Mouse (Mus musculus) forebrain, embryonic 16.5 days (tissue): ENCODE data around the gene Zdhhc17. TPM values are rescaled to one million over a fixed set of nuclear protein-coding genes. Genes with fewer than 3 reads are reported as not detected.

Source experiments
- ATAC-seq: fragments of 200-750 bp; cut with Nextera tagmentation; 2 replicates; pipeline ENCODE4 v1.8.0; 2017; ENCODE audit warnings: mild to moderate bottlenecking, moderate library complexity
- H3K27ac ChIP-seq: fragments of 300-500 bp; sonication (generic); 2 replicates; pipeline ENCODE4 v1.5.1; 2014; ENCODE audit warnings: low read length, control low read depth
- H3K27me3 ChIP-seq: fragments of 300-500 bp; sonication (generic); replicated peaks from 2 replicates; pipeline ENCODE4 v1.6.1; 2014; ENCODE audit warnings: low read length; ENCODE audit not compliant: control insufficient read depth, insufficient read depth
- H3K36me3 ChIP-seq: fragments of 300-500 bp; sonication (generic); 2 replicates; pipeline ENCODE4 v1.6.1; 2014; ENCODE audit not compliant: control insufficient read depth, insufficient read depth
- H3K4me1 ChIP-seq: fragments of 300-500 bp; sonication (generic); replicated peaks from 2 replicates; pipeline ENCODE4 v1.6.1; 2014; ENCODE audit warnings: low read length; ENCODE audit not compliant: control insufficient read depth, insufficient read depth
- H3K4me2 ChIP-seq: fragments of 300-500 bp; sonication (generic); 2 replicates; pipeline ENCODE4 v1.6.1; 2014; ENCODE audit warnings: mild to moderate bottlenecking, low read length, control low read depth
- H3K4me3 ChIP-seq: fragments of 300-500 bp; sonication (generic); replicated peaks from 2 replicates; pipeline ENCODE4 v1.5.1; 2014; ENCODE audit warnings: mild to moderate bottlenecking, low read length, control low read depth
- H3K9ac ChIP-seq: fragments of 300-500 bp; sonication (generic); replicated peaks from 2 replicates; pipeline ENCODE4 v1.6.1; 2014; ENCODE audit warnings: low read depth, low read length, control low read depth
- H3K9me3 ChIP-seq: fragments of 300-500 bp; sonication (generic); 2 replicates; pipeline ENCODE4 v1.6.1; 2016; ENCODE audit warnings: low read length; ENCODE audit not compliant: control insufficient read depth
- WGBS: fragments of 180-500 bp; shearing (Covaris S2); extraction: QIAGEN DNeasy Blood & Tissue Kit; methylation state at CpG from one replicate; pipeline ENCODE4 v1.1.7; 2014; 5-methylcytosine and 5-hydroxymethylcytosine counted together
- polyA plus RNA-seq: library from polyadenylated mRNA; unstranded; fragments of >200 nt; fragmentation: Nextera tagmentation; extraction: Ambion mirVana; gene quantifications from 2 replicates; pipeline ENCODE4 v1.2.1, GENCODE M21; 2015

Gene Zdhhc17
- polyA plus RNA-seq, 1 experiment from 2014 or later, result 63.6 TPM

DNA sequence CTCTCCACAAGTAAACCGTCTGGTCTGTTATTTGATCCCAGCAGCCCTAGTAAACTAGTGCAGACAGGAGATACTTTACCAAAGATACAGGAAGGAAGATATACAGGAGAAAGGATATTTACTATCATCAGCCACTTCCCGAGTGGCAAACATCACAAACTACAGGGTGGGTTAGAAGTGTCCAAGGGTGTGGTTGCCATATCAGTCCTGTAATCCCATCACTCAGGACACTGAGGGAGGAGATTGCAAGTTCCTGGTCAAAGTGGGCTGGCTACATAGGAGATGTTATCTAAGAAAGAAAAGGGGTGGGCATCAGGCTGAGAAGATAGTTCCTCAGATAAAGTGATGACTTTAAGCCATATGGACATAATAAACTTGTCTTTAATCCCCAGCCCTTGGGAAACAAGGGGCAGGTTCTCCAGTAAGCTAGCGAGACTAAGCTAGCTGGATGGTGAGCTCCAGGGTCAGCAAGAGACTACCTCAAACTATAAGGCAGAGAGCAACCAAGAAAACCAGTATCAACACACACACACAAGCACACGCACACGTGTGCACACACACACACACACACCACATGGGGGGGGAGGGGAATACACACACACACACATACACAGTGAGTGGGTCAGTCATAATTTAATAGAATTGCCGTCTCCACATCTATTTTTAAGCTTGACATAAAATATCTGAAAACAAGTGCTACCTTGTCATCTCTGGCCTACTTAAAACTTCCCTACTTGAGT lies 18.5 kb downstream of the Zdhhc17 start:
- ATAC-seq, result no peak
- H3K4me2 ChIP-seq, result no peak overlapping the region
- H3K27ac ChIP-seq, result no peak overlapping the region

GRCm38 (mm10) chr10:110989729-110990128 lies 20.2 kb downstream of the Zdhhc17 start:
- no peaks in the 10 kb centered on the region for H3K36me3 ChIP-seq
- no peaks in the 10 kb centered on the region for H3K27me3 ChIP-seq
- H3K4me3 ChIP-seq, result no peak overlapping the region
- ATAC-seq, result no peak
- WGBS, result 77% methylated on average over 2 of the region's 2 CpGs
- no peak overlapping the region for H3K9ac ChIP-seq
- H3K27ac ChIP-seq, result no peak overlapping the region
- no peak overlapping the region for H3K4me2 ChIP-seq
- no peaks in the 10 kb centered on the region for H3K9me3 ChIP-seq
- H3K4me1 ChIP-seq, result 0 out of 2 replicates have a peak, but pooled peaks cover 5% of the 10 kb centered on the region

More for the DNA sequence above, 18.5 kb downstream of the Zdhhc17 start:
- Histone ChIP-seq H3K9me3 (no peaks in the 10 kb centered on the region), H3K9ac (no peak overlapping the region), H3K4me3 (no peak overlapping the region), H3K36me3 (no peaks in the 10 kb centered on the region), H3K4me1 (0 out of 2 replicates have a peak, but pooled peaks cover 5% of the 10 kb centered on the region), H3K27me3 (no peaks in the 10 kb centered on the region)
- 78% methylated on average over 6 of the region's 6 CpGs for WGBS

GRCm38 (mm10) chr10:110986682-110987081 lies 23.3 kb downstream of the Zdhhc17 start:
- H3K27me3 ChIP-seq, result no peaks in the 10 kb centered on the region
- 95% methylated on average over 17 of the region's 17 CpGs for WGBS

GRCm38 (mm10) chr10:110982771-110983170 lies 27.2 kb downstream of the Zdhhc17 start:
- Histone ChIP-seq H3K27ac (no peak overlapping the region), H3K27me3 (no peaks in the 10 kb centered on the region), H3K9ac (no peak overlapping the region), H3K36me3 (peaks cover 3% of the 10 kb centered on the region; the same call in 1 of the 2 replicates), H3K4me3 (no peak overlapping the region), H3K4me1 (no peaks in the 10 kb centered on the region), H3K9me3 (no peaks in the 10 kb centered on the region), H3K4me2 (no peak overlapping the region)
- 87% methylated on average over 4 of the region's 4 CpGs for WGBS
- ATAC-seq, result no peak

More at GRCm38 (mm10) chr10:110986682-110987081, 23.3 kb downstream of the Zdhhc17 start:
- Histone ChIP-seq H3K4me1 (0 out of 2 replicates have a peak, but pooled peaks cover 2% of the 10 kb centered on the region), H3K9me3 (no peaks in the 10 kb centered on the region), H3K4me3 (no peak overlapping the region), H3K36me3 (no peaks in the 10 kb centered on the region), H3K9ac (no peak overlapping the region), H3K4me2 (no peak overlapping the region), H3K27ac (no peak overlapping the region)
- ATAC-seq, result no peak

DNA sequence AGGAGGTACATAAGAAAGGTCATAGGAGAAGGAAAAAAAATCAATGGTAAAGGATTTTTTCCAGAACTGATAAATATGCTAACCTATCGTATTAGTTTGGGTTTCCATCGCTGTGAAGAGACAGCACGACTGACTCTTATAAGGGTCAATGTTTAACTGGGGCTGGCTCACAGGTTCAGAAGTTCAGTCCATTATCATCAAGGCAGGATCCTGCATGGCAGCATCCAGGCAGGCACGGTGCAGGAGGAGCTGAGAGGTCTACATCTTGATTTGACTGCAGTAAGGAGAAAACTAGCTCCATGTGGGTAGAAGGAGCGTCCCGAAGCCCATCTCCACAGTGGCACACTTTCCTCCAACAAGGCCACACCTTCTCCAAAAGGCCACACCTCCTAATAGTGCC lies 29.5 kb downstream of the Zdhhc17 start:
- H3K9me3 ChIP-seq, result no peaks in the 10 kb centered on the region
- peaks cover 3% of the 10 kb centered on the region; the same call in 1 of the 2 replicates for H3K36me3 ChIP-seq
- H3K27me3 ChIP-seq, result no peaks in the 10 kb centered on the region
- no peak overlapping the region for H3K9ac ChIP-seq
- ATAC-seq, result no peak
- 96% methylated on average over 6 of the region's 6 CpGs for WGBS
- no peak overlapping the region for H3K27ac ChIP-seq
- no peak overlapping the region for H3K4me3 ChIP-seq
- H3K4me1 ChIP-seq, result no peaks in the 10 kb centered on the region
- no peak overlapping the region for H3K4me2 ChIP-seq

GRCm38 (mm10) chr10:110979431-110979830 lies 30.5 kb downstream of the Zdhhc17 start:
- no peaks in the 10 kb centered on the region for H3K4me1 ChIP-seq
- no peak for ATAC-seq
- H3K27me3 ChIP-seq, result no peaks in the 10 kb centered on the region
- WGBS, result 91% methylated on average over 2 of the region's 2 CpGs
- no peak overlapping the region for H3K27ac ChIP-seq
- no peaks in the 10 kb centered on the region for H3K9me3 ChIP-seq
- peaks cover 3% of the 10 kb centered on the region; the same call in 1 of the 2 replicates for H3K36me3 ChIP-seq
- H3K9ac ChIP-seq, result no peak overlapping the region
- no peak overlapping the region for H3K4me3 ChIP-seq
- H3K4me2 ChIP-seq, result no peak overlapping the region

DNA sequence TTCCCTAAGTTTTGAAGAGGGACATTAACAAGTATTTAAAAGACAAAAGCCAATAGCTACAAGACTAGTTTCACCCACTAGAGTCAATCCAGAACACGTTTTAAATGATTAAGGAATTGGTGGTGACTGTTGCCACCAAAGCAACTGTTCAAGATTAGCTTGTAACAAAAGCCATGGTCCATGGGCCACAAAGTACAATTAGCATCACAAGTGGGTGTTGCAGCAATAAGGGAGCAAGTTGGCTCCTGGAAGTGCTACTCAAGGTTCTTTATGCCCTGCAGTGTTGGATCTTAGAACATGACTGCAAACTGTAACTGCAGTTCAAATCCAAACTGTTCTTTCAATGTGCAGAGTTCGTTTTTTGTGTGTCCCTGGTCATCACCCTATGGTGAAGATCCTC lies 32.6 kb downstream of the Zdhhc17 start:
- no peaks in the 10 kb centered on the region for H3K4me1 ChIP-seq
- WGBS, result 38% methylated on average over 2 of the region's 2 CpGs
- H3K36me3 ChIP-seq, result peaks cover 8% of the 10 kb centered on the region
- no peak overlapping the region for H3K9ac ChIP-seq
- H3K4me2 ChIP-seq, result no peak overlapping the region
- H3K27ac ChIP-seq, result no peak overlapping the region
- H3K9me3 ChIP-seq, result no peaks in the 10 kb centered on the region
- H3K4me3 ChIP-seq, result no peak overlapping the region
- ATAC-seq, result no peak
- H3K27me3 ChIP-seq, result no peaks in the 10 kb centered on the region

GRCm38 (mm10) chr10:110976046-110976445 lies 33.9 kb downstream of the Zdhhc17 start:
- no peaks in the 10 kb centered on the region for H3K9me3 ChIP-seq
- no peak overlapping the region for H3K9ac ChIP-seq
- 0% methylated on average over 1 of the region's 1 CpGs for WGBS
- H3K27me3 ChIP-seq, result no peaks in the 10 kb centered on the region
- no peaks in the 10 kb centered on the region for H3K4me1 ChIP-seq
- H3K36me3 ChIP-seq, result peaks cover 13% of the 10 kb centered on the region
- peak; percentile 77 for ATAC-seq
- H3K4me2 ChIP-seq, result no peak overlapping the region
- no peak overlapping the region for H3K4me3 ChIP-seq
- H3K27ac ChIP-seq, result no peak overlapping the region

DNA sequence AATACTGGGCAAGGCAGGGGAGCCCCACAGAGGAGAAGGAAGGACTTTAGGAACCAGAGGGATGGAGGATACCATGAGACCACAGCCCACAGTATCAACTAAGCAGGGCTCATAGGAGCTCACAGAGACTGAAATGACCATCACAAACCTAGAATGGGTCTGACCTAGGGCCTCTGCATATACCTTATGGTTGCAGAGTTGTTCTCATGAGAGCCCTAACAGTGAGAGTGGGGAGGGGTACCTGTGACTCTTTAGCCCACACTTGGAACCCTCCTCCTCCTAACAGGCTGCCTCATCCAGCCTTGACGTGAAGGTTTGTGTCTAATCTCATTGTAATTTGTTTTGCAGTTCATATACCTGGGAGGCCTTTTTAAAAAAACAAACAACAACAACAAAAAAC lies 35.1 kb downstream of the Zdhhc17 start:
- Histone ChIP-seq H3K4me2 (no peak overlapping the region), H3K36me3 (peaks cover 9% of the 10 kb centered on the region), H3K4me1 (no peaks in the 10 kb centered on the region), H3K9ac (no peak overlapping the region), H3K9me3 (no peaks in the 10 kb centered on the region), H3K27ac (no peak overlapping the region), H3K4me3 (no peak overlapping the region), H3K27me3 (no peaks in the 10 kb centered on the region)
- no peak for ATAC-seq
- 87% methylated on average over 1 of the region's 1 CpGs for WGBS
